Mouse (Mus musculus) ES-CJ7 (cell line): ENCODE results near the gene Ank3.

Experiments used
- DNase-seq: peaks from one replicate; pipeline ENCODE4 v3.0.0; 2011; ENCODE audit warnings: low read depth, low spot score

The Ank3 gene

DNA sequence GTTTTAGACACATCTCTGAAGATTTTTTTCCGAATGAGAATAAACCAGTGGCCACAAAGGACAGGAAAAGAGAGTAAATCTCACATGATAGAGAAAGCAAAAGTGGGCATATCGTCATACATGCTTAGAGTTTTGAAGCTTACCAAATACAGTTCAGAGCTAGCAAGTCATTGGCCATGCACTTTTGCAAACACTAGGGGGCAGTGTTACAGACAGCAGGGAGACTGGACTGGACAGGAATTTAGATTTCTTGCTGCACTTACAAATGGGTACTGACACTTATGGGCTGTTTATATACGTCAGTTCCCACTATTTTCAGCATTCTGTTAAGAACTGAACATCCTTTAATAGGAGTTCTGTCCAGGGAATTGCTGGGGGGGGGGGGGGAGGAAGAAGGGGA is 257.7 kb downstream of the Ank3 start:
- DNase-seq = peak; percentile 68

DNA sequence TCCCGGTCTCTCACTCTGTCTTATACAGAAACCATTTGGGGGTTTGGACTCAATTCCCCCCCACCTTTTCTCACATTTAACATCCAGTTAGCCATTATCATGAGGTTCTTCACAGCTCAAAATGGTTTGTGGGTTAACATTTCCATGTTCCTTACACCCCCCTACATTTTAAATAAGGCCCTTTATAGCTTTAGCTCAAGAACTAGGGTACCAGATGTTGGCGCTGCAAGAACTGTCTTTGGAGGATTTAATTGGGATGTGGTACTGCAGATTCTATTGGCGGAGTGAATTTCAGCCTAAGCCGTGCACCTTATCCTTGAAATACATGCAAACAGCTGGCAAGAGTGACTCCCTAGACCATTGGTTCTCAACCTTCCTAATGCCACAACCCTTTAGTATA is 261.2 kb downstream of the Ank3 start:
- no peak for DNase-seq

DNA sequence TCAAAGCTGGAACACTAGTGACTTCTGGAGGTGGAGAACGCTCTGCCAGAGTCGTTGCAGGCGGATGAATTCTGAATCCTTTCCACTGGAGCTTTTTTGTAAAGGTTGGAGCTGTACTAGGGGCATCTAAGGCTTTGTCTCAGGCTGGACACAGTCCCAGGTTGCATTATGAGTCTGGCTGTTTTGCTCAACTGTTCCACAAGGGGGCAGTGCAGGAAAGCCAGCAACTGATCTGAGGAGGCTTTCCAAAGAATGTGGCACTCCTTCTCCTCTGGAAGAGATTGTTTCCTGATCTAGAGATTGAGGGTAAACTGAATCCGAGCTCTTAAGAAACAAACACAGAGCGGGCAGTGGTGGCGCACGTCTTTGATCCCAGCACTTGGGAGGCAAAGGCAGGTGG is 263.8 kb downstream of the Ank3 start:
- DNase-seq = peak; percentile 83

DNA sequence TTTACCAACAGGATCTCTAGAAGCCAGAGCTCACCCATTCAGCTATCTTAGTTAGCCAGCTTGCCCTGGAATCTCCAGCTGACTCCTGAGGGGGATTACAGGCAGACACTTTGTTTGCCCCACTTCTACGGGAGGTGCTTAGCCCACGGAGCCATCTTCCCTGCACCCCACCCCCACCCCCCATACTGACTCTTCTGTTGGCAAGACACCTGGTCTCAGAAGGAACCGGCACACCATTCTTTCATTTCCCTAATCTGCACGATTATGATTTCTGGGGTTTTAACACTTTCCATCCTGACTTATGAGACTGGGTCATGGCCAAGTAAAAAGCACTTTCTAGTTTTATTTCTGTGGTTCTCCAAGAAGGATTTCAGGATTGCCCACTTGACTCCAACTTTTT is 268.9 kb downstream of the Ank3 start:
- DNase-seq = no peak

DNA sequence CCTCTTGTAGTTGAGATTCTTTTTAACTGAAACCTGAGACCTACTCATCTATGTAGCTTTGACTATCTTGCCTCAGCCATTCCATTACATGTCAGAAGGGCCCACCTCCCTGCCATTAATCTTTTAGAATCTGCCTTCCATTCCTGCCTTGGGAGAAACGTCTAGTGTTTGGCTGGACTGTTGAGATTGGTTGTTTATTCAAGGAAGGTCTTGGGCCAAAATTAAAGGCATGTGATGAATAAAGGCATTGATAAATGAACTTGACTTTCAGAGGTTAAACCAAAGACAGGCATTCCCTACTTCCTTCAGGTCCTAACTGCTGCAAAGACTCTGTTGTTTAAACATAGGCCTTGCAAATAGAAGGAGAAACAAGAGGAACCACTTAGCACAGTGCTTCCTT is 271.9 kb downstream of the Ank3 start:
- no peak for DNase-seq

DNA sequence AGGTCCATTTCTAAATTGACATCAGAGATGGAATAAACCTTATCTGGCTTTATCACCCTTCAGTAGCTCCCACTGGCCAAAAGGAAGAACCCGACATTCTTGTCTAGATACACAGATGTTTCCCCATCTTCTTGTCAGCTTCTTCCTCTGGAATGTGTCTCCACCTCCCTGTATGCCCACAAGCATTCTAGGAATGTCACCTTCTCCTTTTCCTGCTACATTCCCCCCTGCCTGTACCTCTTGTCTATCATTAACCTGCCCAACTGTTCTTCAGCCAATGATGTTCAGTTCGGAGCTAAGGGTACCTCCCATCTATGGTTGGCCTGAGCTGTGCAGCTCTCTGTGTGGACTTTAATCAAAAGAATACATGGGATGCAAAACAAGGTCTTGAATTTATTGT is 272.4 kb downstream of the Ank3 start:
- peak; percentile 15 for DNase-seq

DNA sequence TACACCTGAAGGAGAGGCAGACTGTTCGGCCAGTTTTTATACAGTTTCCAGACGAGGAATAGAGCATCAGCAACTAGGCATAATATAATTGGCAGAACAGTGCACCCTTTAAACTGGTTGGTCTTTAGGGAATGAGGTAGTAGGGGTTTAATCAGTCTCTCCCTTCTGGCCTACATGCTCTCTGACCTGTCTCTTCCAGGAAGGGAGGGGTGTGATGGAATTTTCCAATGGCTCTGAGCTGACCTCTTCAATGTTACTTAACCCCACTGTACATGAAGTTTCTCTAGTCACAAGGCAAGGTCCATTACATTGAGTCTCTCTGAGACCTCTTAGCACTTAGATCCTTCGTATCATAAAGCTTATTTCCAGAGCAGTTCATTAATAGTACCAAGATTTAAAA is 272.9 kb downstream of the Ank3 start:
- no peak for DNase-seq

DNA sequence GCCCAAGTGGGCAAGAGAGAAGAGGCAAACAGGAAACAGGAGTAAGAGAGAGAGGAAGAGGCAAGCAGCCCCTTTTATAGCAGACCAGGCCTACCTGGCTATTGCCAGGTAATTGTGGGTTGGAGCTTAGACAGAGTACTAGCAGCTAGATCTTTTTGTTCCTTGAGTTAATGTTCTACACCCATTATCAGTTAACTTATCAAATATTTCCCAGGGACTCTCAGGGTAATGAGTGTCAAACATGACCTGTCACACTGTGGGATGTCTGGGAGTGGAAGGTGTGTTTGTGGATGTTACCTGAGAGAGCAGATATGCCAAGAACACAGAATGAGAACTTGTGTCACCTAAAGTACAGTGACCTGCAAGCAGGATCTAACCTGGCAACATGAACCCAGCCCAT is 274.0 kb downstream of the Ank3 start:
- no peak for DNase-seq

DNA sequence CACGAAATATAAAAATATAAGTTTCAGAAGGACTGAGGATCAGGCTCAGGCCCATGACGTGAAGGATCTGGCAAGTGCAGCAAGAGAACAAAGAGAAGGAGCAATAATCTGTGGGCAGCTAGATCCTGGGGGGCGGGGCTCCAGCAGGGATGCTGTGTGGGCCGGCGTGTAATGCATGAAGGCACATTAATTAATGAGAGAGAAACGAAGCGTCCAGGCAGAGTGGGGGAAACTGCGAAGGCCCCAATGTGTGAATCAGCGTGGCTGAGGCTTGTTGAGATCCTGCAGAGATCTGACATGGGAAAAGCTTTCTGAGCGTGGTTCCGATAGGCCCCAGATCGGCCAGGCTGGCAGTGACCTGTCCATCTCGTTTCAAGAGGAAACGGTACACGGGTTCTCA is 279.7 kb downstream of the Ank3 start:
- no peak for DNase-seq

DNA sequence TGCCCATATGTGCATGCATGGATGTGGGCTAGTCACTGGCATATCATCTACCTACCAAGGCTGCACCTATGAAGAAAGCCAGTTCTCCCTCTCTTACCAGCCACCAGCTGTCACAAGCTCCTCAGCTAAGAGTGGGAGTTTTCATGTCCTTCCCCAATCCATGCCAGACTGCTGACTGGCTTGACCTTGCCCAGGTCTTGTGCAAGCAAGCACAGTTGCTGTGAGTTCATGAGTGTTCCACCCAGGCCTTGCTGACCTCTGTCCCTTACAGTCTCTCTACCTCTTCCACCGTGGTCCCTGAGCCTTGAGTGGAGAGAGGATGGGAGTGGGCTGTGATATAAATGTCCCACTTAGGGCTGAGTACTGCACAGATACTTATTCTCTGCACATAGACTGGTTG is 287.8 kb downstream of the Ank3 start:
- no peak for DNase-seq

DNA sequence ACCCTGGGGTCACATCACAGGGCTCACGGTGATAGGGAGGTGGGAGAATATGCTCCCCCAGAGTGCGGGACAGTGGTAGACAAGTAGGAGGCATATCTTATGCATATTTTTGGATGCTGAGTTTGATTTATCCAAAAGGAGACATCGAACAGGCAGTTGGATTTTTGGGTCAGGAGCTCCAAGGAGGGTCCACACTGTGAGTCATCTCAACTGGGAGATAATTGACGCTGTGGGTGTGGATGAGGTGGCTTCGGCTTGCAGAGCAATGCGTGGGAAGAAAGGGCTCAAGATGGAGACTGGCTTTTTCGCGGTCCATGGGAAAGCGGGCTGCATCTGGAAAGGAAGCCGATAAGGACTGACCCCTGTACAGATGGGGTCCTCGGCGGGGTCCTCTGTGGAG is 290.5 kb downstream of the Ank3 start:
- DNase-seq = no peak

DNA sequence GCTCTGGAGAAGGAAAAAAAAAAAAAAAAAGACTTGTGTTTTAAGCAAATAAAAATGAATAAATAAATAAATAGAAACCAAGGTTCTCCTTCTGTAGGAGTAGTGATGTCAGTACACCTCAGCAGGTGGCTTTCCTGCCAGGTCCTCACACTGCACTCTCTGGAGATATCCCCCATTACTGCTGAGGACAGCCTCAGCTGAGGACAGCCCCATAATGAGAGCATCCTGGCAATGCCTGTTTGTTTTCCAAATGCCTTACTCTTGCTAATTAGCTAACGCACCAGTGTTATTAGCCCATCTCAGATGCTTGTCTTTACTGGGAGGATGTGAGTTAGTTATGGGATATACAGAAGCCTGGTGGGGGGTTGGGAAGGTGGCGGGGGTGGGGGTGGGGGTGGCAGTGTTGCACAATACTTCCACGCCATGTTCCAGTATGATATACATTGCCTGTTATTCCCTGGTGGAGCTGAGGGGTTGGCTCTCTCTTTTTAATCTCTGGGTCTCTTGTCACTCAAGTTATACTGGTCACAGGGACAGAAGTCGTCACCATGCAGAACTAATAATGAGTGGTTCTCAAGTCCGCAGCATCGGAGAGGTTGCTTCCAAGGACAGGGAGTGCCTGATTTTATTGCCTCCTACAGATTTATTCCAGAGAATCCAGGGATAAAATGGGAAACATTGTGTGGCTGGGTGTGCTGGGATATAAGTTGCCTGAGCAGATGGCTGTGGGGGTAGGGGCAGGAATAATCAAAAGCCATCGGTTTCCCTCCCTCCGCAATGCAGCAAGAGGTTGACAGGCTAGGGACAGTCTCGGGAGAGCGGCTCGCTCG is 291.8 kb downstream of the Ank3 start:
- DNase-seq = no peak

DNA sequence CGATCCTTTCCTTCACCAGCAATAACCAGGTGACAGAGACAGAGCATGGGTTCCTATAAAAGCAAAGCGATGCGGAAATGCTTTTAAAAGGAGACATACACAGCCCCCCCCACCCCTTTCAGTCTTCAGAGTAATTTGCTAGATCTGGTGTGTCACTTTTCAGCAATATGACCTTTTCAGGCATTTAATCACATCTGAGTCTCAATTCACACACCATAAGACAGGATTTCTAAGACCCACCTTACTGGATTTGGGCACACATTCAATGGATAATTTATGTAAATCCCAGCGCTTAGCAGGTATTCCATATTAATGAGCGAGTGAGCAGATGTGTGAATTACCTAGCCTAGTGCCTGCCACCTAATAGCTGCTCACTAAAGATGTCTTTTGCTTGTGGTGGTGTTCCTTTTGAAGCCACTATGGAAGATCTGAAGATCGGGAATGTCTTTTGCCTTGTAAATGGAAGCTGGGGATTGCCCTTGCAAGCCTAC is 292.4 kb downstream of the Ank3 start:
- DNase-seq = no peak

DNA sequence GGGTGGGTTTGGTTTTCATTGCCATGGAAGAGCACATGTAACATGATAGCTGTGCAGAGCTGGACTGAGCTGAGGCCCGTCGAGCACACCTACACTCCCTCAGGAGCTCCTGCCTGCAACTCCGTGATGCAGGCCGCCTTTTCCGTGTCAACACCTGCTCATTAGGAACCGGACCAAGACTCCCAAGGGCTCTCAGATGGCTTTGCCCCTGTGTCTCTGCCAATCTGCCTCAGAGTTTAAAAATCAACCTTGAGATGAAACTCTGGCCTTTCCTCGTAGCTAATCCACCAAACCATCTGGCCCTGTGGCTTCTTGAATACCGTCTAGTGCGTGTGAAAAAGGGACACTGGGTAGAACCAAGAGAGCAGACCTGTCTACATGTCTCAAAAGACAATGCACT is 297.4 kb downstream of the Ank3 start:
- DNase-seq = no peak

DNA sequence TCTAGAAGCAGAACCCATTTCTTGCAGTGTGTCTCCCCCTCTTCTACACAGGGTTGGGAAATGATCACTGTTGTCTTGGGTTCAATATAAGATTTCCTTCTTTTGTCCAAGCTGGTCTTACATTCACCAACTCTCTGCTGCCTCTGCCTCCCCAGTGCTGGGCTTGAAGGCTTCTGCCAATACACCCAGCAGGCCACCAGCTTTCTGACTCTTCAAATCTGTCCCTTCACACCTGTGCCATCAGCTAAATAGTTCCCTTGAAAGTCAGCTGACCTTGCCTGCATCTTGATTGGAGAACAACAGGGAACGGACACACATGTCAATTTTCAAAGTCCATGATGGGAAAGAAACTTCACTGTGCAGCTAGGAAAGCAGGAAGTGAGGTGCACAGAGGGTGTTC is 300.1 kb downstream of the Ank3 start:
- no peak for DNase-seq

DNA sequence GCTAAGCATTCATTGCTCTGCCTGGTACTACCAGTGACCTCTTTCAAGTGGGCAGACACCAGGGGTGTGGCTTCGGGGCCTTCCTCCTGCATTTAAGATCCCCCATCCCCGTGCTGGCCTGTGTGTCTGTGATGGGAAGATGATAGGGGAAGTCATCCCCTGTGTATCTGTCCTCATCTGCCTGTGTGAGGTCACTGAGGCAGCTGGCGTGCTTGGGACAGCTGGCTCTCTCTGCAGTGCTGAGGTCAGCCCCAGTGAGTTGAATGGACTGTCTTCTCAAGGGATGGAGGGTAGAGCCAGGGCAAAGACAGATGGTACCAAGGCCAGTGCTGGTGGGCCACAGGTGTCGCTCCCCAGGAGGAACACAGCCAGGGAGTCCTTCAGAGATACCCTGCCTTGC is 302.7 kb downstream of the Ank3 start:
- no peak for DNase-seq

DNA sequence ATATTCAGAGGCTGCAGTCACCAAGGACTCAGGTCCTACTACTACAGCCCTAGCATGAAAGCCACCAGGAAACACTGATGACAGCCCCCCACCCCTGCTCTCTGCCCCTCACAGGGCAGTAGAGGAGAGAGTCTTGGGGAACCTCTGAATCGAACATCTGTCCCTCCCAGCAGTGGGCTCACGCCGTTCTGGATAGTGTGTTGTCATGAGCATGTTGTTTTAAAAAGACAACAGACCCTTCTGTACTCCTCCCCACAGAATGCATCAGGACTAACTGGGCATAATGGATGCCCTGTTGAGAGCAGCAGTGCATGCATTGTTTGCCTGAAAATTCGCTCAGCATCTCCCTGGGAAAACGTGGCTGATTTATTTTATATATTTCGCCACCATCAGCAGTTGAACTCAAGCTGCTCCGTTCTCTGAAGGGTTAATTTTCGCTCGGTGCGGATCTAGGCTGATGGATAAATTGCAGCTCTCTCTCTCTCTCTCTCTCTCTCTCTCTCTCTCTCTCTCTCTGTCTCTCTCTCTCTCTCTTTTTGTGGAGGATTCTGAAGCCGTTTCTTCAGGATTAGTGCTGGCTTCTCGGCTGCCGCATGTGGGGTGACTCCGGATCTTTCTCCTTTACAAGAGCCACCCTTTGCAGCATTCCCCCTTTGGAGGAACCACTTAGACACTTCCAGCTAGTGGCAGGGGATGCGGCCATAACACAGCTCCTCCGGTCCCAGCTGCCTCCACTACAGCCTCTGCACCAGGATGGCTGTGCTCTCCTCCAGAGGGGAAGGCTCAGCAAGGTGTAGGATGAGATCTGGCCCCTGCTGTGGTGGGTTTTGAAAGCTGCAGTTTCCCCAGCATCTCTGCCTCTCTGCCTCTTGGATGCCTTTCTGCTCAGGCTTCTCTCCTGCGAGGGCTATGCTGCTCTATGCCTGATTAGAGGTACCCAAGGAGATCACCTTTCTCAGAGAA is 307.5 kb downstream of the Ank3 start:
- DNase-seq = no peak

DNA sequence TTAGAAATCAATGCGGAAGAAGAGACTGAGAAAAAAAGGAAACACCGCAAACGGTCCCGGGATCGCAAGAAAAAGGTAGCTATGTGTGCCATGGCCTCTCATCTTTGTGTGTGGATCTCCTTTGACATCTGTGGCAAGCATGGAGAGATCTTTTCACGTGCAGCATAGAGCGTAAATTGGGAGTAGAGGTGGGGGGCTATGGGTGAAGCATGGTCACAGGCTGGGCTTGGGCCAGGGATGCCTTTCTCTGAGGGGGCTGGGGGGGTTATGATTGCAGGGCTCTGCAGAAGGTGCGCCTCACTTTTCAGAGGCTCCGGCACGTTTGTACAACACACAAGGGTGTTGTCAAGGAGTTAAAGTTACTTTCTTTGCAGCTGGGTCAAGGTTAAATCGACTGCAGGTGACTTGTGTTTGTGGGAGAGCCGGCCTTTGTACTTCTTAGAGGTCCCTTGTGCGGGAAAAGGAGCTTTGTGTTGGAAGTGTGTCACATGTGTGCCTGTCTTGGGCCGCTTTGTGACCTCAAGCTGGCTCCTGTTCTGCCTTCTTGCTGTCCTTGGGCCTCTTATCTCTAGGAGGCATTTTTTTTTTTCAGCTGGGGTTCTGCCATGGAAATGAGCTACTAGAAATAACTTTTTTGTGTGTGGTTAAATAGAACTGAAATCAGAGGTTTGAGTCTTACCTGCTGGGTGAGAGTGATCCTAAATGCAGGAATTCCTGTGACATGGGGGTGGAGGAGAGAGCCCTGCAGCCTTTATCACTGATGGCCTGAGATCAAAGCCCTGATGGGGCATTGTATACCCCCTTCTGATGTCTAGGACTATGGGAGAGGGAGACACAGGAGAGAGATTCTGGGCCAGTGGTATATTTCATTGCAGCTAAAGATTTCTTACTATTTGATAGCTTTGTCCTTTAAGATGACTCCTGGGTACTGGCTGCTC is 308.5 kb downstream of the Ank3 start:
- DNase-seq = no peak

DNA sequence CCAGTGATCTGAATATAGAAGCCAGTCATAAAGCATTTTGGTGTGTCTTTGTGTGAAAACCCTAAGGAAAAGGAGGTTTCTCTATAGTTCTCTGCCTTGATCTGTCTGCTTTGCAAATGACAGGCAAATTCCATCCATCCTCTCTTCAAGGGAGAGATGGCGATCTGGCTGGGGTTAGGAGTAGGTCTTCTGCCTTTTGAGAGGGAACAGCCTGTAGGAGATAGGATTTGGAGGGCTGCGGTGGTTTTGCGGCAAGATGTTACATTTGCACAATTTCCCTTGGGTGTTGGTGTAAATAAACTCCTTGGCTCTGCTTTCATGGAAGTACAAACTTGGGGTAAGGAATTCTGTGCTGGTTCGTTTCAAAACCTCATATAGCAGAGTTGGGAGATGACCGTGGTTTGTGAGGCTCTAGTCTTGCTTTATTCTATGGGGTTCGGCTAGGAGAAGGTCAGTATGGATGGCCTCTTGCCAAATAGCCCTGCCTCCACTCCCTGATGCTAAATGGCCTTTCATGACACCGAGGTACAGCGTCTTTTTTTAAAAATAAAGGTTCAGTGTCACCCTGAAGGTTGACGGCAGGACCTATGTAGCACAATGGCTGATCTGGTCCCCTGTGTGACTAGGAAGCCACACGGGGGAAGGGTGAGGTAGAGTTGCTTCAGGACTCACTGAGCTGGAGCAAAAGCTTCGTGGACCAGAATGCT is 309.4 kb downstream of the Ank3 start:
- DNase-seq = no peak

DNA sequence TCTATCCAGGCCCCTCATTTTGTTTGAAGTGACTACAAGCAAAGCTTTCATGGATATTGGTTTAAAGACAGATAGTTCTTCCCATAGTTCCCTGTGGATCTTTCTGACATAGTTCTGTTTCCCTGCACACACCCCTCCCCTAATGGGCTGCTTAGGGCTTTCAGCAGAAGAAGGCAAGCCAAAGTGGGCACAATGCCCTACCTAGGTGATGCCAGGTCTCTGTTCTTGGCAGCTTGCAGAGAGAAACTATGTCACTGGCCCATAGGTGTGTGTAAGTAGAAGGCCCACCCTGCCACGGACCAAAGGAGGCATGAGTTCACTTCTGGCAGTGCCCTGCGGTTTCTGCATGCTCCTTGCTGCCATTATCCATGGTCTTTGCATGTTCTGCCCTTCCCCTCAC is 311.1 kb downstream of the Ank3 start:
- DNase-seq = no peak

DNA sequence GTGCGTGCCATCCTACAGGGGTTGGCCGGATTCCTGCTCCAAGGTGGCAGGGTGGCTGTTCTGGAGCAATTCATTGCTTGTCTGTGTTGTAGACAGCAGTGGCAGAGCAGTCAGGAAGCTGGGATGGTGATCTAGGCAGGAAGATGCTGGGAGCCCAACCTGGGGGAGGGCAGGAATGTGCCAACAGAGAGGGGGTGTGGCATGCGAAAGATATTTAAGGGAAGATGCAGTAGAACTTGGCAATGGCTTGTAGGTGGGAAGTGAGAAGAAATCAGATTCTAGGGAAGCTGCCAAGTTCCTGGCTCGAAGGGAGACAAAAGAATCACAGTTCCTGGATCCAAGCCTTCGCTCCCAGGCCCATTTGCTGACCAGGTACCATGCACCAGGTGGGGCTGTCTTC is 312.2 kb downstream of the Ank3 start:
- DNase-seq = no peak
